Mouse (Mus musculus) midbrain, embryonic 14.5 days (tissue): ENCODE data around the gene Lrba. TPM values are rescaled to one million over a fixed set of nuclear protein-coding genes. Genes with fewer than 3 reads are reported as not detected.

Experiments
- ATAC-seq: fragments of 200-750 bp; cut with Nextera tagmentation; 2 replicates; pipeline ENCODE4 v1.8.0; 2017; ENCODE audit warnings: moderate number of reproducible peaks, moderate library complexity; ENCODE audit not compliant: low FRiP score, low TSS enrichment
- DNase-seq: peaks from one replicate; pipeline ENCODE4 v3.0.0-alpha.2; 2015
- H3K27ac ChIP-seq: fragments of 300-500 bp; sonication (generic); replicated peaks from 2 replicates; pipeline ENCODE4 v1.5.1; 2014; ENCODE audit warnings: mild to moderate bottlenecking, low read depth, low read length, moderate library complexity
- H3K27me3 ChIP-seq: fragments of 300-500 bp; sonication (generic); 2 replicates; pipeline ENCODE4 v1.6.1; 2014; ENCODE audit warnings: low read length, control low read depth, mixed read lengths; ENCODE audit not compliant: control insufficient read depth, insufficient read depth
- H3K36me3 ChIP-seq: fragments of 300-500 bp; sonication (generic); 2 replicates; pipeline ENCODE4 v1.6.1; 2014; ENCODE audit warnings: low read length, control low read depth; ENCODE audit not compliant: control insufficient read depth, insufficient read depth
- H3K4me1 ChIP-seq: fragments of 300-500 bp; sonication (generic); 2 replicates; pipeline ENCODE4 v1.6.1; 2014; ENCODE audit warnings: mild to moderate bottlenecking, antibody characterized with exemption, low read length, control low read depth; ENCODE audit not compliant: control insufficient read depth, insufficient read depth
- H3K4me2 ChIP-seq: fragments of 300-500 bp; sonication (generic); 2 replicates; pipeline ENCODE4 v1.6.1; 2014; ENCODE audit warnings: mild to moderate bottlenecking, low read length, moderate library complexity
- H3K4me3 ChIP-seq: fragments of 300-500 bp; sonication (generic); replicated peaks from 2 replicates; pipeline ENCODE4 v1.5.1; 2014; ENCODE audit warnings: low read depth, low read length
- H3K9ac ChIP-seq: fragments of 300-500 bp; sonication (generic); replicated peaks from 2 replicates; pipeline ENCODE4 v1.6.1; 2014; ENCODE audit warnings: mild to moderate bottlenecking, low read length, moderate library complexity
- H3K9me3 ChIP-seq: fragments of 300-500 bp; sonication (generic); 2 replicates; pipeline ENCODE4 v1.6.1; 2016; ENCODE audit warnings: low read length, control low read depth, mixed read lengths; ENCODE audit not compliant: control insufficient read depth
- WGBS: fragments of 180-500 bp; shearing (Covaris S2); extraction: QIAGEN DNeasy Blood & Tissue Kit; methylation state at CpG from one replicate; pipeline ENCODE4 v1.1.7; 2014; 5-methylcytosine and 5-hydroxymethylcytosine counted together
- polyA plus RNA-seq: library from polyadenylated mRNA; unstranded; fragments of >200 nt; fragmentation: Nextera tagmentation; extraction: Ambion mirVana; gene quantifications from 2 replicates; pipeline ENCODE4 v1.2.1, GENCODE M21; 2014

The Lrba gene
- polyA plus RNA-seq, 1 experiment from 2014 or later, result 10.2 TPM

- DNase-seq (no peak), ATAC-seq (no peak)
- WGBS, result 68% methylated on average over 7 of the region's 7 CpGs
- H3K4me1 ChIP-seq, result peaks cover 5% of the 10 kb centered on the region; the same call in 1 of the 2 replicates
- H3K4me3 ChIP-seq, result no peak overlapping the region
- H3K36me3 ChIP-seq, result no peaks in the 10 kb centered on the region
- H3K4me2 ChIP-seq, result no peak overlapping the region
- no peaks in the 10 kb centered on the region for H3K9me3 ChIP-seq
- H3K27me3 ChIP-seq, result no peaks in the 10 kb centered on the region
- H3K9ac ChIP-seq, result no peak overlapping the region
- no peak overlapping the region for H3K27ac ChIP-seq
Observed at GRCm38 (mm10) chr3:86693553-86693952, 469.1 kb downstream of the Lrba start.

GRCm38 (mm10) chr3:86698947-86699346 is 474.5 kb downstream of the Lrba start:
- Histone ChIP-seq H3K4me2 (no peak overlapping the region), H3K36me3 (no peaks in the 10 kb centered on the region), H3K4me3 (no peak overlapping the region), H3K9me3 (no peaks in the 10 kb centered on the region), H3K4me1 (peaks cover 21% of the 10 kb centered on the region), H3K9ac (no peak overlapping the region), H3K27ac (no peak overlapping the region), H3K27me3 (no peaks in the 10 kb centered on the region)
- DNase-seq, result no peak
- WGBS, result 84% methylated on average over 2 of the region's 2 CpGs
- no peak for ATAC-seq

- Histone ChIP-seq H3K9me3 (no peaks in the 10 kb centered on the region), H3K27me3 (no peaks in the 10 kb centered on the region), H3K4me1 (peaks cover 21% of the 10 kb centered on the region), H3K9ac (no peak overlapping the region), H3K4me2 (no peak overlapping the region; the same call in 1 of the 2 replicates), H3K27ac (0 out of 2 replicates have a peak overlapping the region, but pooled peaks have one; percentile 43), H3K36me3 (no peaks in the 10 kb centered on the region), H3K4me3 (no peak overlapping the region)
- 4% methylated on average over 1 of the region's 1 CpGs for WGBS
- DNase-seq (peak; percentile 74), ATAC-seq (peak; percentile 91; the same call in 1 of the 2 replicates)
Observed at GRCm38 (mm10) chr3:86701163-86701563, 476.7 kb downstream of the Lrba start.

GRCm38 (mm10) chr3:86709472-86709871 is 485.0 kb downstream of the Lrba start:
- Histone ChIP-seq H3K4me2 (no peak overlapping the region), H3K27me3 (no peaks in the 10 kb centered on the region), H3K9me3 (no peaks in the 10 kb centered on the region), H3K4me1 (peaks cover 15% of the 10 kb centered on the region), H3K27ac (no peak overlapping the region), H3K9ac (no peak overlapping the region), H3K36me3 (no peaks in the 10 kb centered on the region), H3K4me3 (no peak overlapping the region)
- 33% methylated on average over 4 of the region's 4 CpGs for WGBS
- ATAC-seq (no peak), DNase-seq (no peak)

- H3K9me3 ChIP-seq, result no peaks in the 10 kb centered on the region
- no peak overlapping the region for H3K4me2 ChIP-seq
- no peak overlapping the region for H3K27ac ChIP-seq
- no peaks in the 10 kb centered on the region for H3K36me3 ChIP-seq
- H3K9ac ChIP-seq, result no peak overlapping the region
- no peaks in the 10 kb centered on the region for H3K27me3 ChIP-seq
- no peak for DNase-seq
- peaks cover 15% of the 10 kb centered on the region for H3K4me1 ChIP-seq
- no peak for ATAC-seq
- no peak overlapping the region for H3K4me3 ChIP-seq
- 29% methylated on average over 1 of the region's 1 CpGs for WGBS
Observed at GRCm38 (mm10) chr3:86711530-86711929, 487.1 kb downstream of the Lrba start.

GRCm38 (mm10) chr3:86712758-86713157 is 488.3 kb downstream of the Lrba start:
- 10% methylated on average over 3 of the region's 3 CpGs for whole genome bisulfite sequencing
- DNase-seq, result peak; percentile 60
- H3K4me2 ChIP-seq, result no peak overlapping the region

GRCm38 (mm10) chr3:86714446-86714845 is 490.0 kb downstream of the Lrba start:
- Histone ChIP-seq H3K27ac (0 out of 2 replicates have a peak overlapping the region, but pooled peaks have one; percentile 13), H3K27me3 (no peaks in the 10 kb centered on the region), H3K9ac (no peak overlapping the region), H3K36me3 (no peaks in the 10 kb centered on the region), H3K4me3 (no peak overlapping the region), H3K9me3 (no peaks in the 10 kb centered on the region), H3K4me1 (peaks cover 15% of the 10 kb centered on the region), H3K4me2 (no peak overlapping the region)
- ATAC-seq (no peak), DNase-seq (no peak)
- 46% methylated on average over 2 of the region's 2 CpGs for WGBS

More at GRCm38 (mm10) chr3:86712758-86713157, 488.3 kb downstream of the Lrba start:
- Histone ChIP-seq H3K9me3 (no peaks in the 10 kb centered on the region), H3K4me1 (peaks cover 15% of the 10 kb centered on the region), H3K4me3 (no peak overlapping the region), H3K9ac (no peak overlapping the region), H3K36me3 (no peaks in the 10 kb centered on the region), H3K27ac (no peak overlapping the region), H3K27me3 (no peaks in the 10 kb centered on the region)
- ATAC-seq, result no peak

- Histone ChIP-seq H3K36me3 (no peaks in the 10 kb centered on the region), H3K4me1 (0 out of 2 replicates have a peak, but pooled peaks cover 5% of the 10 kb centered on the region), H3K9me3 (no peaks in the 10 kb centered on the region), H3K27me3 (no peaks in the 10 kb centered on the region), H3K27ac (no peak overlapping the region; the same call in 1 of the 2 replicates), H3K4me2 (no peak overlapping the region), H3K4me3 (no peak overlapping the region), H3K9ac (no peak overlapping the region)
- DNase-seq (no peak), ATAC-seq (no peak)
- 23% methylated on average over 9 of the region's 9 CpGs for WGBS
Observed at GRCm38 (mm10) chr3:86723415-86724298, 499.2 kb downstream of the Lrba start.

- H3K36me3 ChIP-seq, result no peaks in the 10 kb centered on the region
- no peaks in the 10 kb centered on the region for H3K27me3 ChIP-seq
- H3K27ac ChIP-seq, result no peak overlapping the region
- ATAC-seq (no peak), DNase-seq (no peak)
- no peak overlapping the region for H3K4me3 ChIP-seq
- H3K4me1 ChIP-seq, result 0 out of 2 replicates have a peak, but pooled peaks cover 5% of the 10 kb centered on the region
- H3K9ac ChIP-seq, result no peak overlapping the region
- H3K4me2 ChIP-seq, result no peak overlapping the region
- H3K9me3 ChIP-seq, result no peaks in the 10 kb centered on the region
- WGBS, result 48% methylated on average over 9 of the region's 9 CpGs
Observed at GRCm38 (mm10) chr3:86725113-86725512, 500.6 kb downstream of the Lrba start.
